Mouse (Mus musculus) stomach, embryonic 15.5 days (tissue): ENCODE measurements around the gene Ninj2. TPM values are rescaled to one million over a fixed set of nuclear protein-coding genes. Genes with fewer than 3 reads are reported as not detected.

Experiments used
- ATAC-seq: fragments of 200-750 bp; cut with Nextera tagmentation; 2 replicates; pipeline ENCODE4 v1.8.0; 2017; ENCODE audit warnings: low read depth, moderate number of reproducible peaks, moderate TSS enrichment; ENCODE audit not compliant: insufficient read depth, low FRiP score
- H3K27ac ChIP-seq: fragments of 300-500 bp; sonication (generic); 2 replicates; pipeline ENCODE4 v1.5.1; 2015; ENCODE audit warnings: mild to moderate bottlenecking, inconsistent platforms
- H3K27me3 ChIP-seq: fragments of 300-500 bp; sonication (generic); replicated peaks from 2 replicates; pipeline ENCODE4 v1.6.1; 2015; ENCODE audit warnings: inconsistent platforms
- H3K36me3 ChIP-seq: fragments of 300-500 bp; sonication (generic); 2 replicates; pipeline ENCODE4 v1.6.1; 2015; ENCODE audit warnings: inconsistent platforms
- H3K4me1 ChIP-seq: fragments of 300-500 bp; sonication (generic); 2 replicates; pipeline ENCODE4 v1.6.1; 2015; ENCODE audit warnings: inconsistent platforms
- H3K4me2 ChIP-seq: fragments of 300-500 bp; sonication (generic); 2 replicates; pipeline ENCODE4 v1.6.1; 2015; ENCODE audit warnings: mild to moderate bottlenecking, inconsistent platforms
- H3K4me3 ChIP-seq: fragments of 300-500 bp; sonication (generic); replicated peaks from 2 replicates; pipeline ENCODE4 v1.5.1; 2015; ENCODE audit warnings: inconsistent platforms
- H3K9ac ChIP-seq: fragments of 300-500 bp; sonication (generic); 2 replicates; pipeline ENCODE4 v1.6.1; 2015; ENCODE audit warnings: inconsistent platforms
- H3K9me3 ChIP-seq: fragments of 300-500 bp; sonication (generic); 2 replicates; pipeline ENCODE4 v1.6.1; 2016; ENCODE audit warnings: inconsistent platforms
- WGBS: fragments of 180-500 bp; shearing (Covaris S2); methylation state at CpG from one replicate; pipeline ENCODE4 v1.1.7; 2015; 5-methylcytosine and 5-hydroxymethylcytosine counted together
- polyA plus RNA-seq: library from polyadenylated mRNA; unstranded; fragments of >200 nt; fragmentation: Nextera tagmentation; extraction: Ambion mirVana; gene quantifications from 2 replicates; pipeline ENCODE4 v1.2.1, GENCODE M21; 2015

Ninj2 gene
- polyA plus RNA-seq, 1 experiment from 2014 or later, result not detected

- H3K4me1 ChIP-seq, result no peaks in the 10 kb centered on the region
- ATAC-seq, result no peak
- H3K9me3 ChIP-seq, result no peaks in the 10 kb centered on the region
- H3K4me2 ChIP-seq, result no peak overlapping the region
- WGBS, result 74% methylated on average over 5 of the region's 5 CpGs
- no peaks in the 10 kb centered on the region for H3K36me3 ChIP-seq
- H3K27ac ChIP-seq, result no peak overlapping the region
- no peak overlapping the region for H3K9ac ChIP-seq
- H3K27me3 ChIP-seq, result no peaks in the 10 kb centered on the region
- H3K4me3 ChIP-seq, result no peak overlapping the region
Observed at GRCm38 (mm10) chr6:120249831-120250230, 156.7 kb downstream of the Ninj2 start.

Other genes starting within 250 kb of the Ninj2 start
- 17.7 and 19.0 TPM in 2 replicates for gene Erc1, start 245.2 kb upstream of the Ninj2 start, polyA plus RNA-seq
- gene Rad52, start 190.7 kb upstream of the Ninj2 start, polyA plus RNA-seq, result 18.1 and 19.2 TPM in 2 replicates
- 49.3 and 50.2 TPM in 2 replicates for gene Wnk1, start 54.7 kb upstream of the Ninj2 start, polyA plus RNA-seq
- 0.21 and 0.40 TPM in 2 replicates for gene D330020A13Rik, start 201.0 kb downstream of the Ninj2 start, polyA plus RNA-seq
- gene B4galnt3, start 201.2 kb downstream of the Ninj2 start, polyA plus RNA-seq, result 0.72 and 0.73 TPM in 2 replicates